Mouse (Mus musculus): Measurements from ENCODE around the gene Ift43. TPM values are rescaled to one million over a fixed set of nuclear protein-coding genes. Genes with fewer than 3 reads are reported as not detected.

Ift43 gene
- 1.0 TPM in 1 of 2 replicates, not detected in the other for total RNA-seq (2017)

DNA sequence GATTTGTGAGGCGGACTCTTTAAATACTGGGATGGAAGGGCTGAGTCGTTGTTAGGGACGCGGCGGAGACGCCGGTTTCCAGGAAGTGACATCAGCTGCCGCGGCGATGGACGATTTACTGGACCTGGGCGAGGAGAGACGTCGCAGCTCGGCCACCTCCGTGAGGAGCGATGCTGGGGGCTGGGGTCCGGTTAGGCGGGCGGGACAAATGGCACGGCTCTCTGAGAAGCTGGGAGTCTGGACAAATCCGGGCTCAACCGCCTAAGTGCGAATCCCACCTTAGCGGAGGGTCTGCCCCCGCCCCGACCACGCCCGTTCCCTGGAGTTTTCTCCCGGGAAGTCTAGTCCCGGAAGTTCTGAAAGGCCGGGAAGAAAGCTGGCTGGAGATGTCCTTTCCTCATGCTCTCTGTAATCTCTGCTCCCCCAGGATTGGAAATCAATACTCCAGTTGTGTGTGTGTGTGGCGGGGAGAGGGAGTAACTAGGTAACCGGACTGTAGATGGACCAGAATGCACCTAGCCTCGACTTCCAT lies at the start of gene Ift43:
Gene Ift43 (plus strand): TSS at position 61 of the 532 bp plus-strand sequence.
- ATAC-seq (replicated peaks in 1 of 2; ENCODE audit: insufficient read depth in 1 of 2, low FRiP score in 2 of 2, low TSS enrichment in 1 of 2, low read depth in 1 of 2, poor library complexity in 2 of 2, severe bottlenecking in 2 of 2): peak in 1 of 2 experiments; percentile 49; a peak in 3 of 4 replicates

DNA sequence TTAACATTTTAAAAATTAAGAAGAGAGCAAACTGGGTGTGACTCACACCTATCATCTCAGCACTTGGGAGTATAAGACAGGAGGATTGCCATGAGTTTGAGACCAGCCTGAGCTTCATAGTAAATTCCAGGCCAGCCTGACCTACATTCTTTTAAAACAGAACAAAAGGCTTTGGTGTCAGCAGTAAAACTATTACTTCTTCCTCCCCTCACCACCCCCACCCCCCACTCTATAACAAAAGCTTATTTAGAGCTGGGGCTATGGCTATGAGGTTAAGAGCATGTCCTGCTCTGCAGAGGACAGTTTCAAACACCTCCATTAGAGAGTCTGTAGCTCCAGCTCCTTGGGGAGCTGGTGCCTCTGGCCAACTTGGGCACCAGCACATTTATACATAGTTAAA lies 46.8 kb upstream of the Ift43 start:
- ATAC-seq (replicated peaks in 1 of 2; ENCODE audit: insufficient read depth in 1 of 2, low FRiP score in 2 of 2, low TSS enrichment in 1 of 2, low read depth in 1 of 2, poor library complexity in 2 of 2, severe bottlenecking in 2 of 2): no peak

DNA sequence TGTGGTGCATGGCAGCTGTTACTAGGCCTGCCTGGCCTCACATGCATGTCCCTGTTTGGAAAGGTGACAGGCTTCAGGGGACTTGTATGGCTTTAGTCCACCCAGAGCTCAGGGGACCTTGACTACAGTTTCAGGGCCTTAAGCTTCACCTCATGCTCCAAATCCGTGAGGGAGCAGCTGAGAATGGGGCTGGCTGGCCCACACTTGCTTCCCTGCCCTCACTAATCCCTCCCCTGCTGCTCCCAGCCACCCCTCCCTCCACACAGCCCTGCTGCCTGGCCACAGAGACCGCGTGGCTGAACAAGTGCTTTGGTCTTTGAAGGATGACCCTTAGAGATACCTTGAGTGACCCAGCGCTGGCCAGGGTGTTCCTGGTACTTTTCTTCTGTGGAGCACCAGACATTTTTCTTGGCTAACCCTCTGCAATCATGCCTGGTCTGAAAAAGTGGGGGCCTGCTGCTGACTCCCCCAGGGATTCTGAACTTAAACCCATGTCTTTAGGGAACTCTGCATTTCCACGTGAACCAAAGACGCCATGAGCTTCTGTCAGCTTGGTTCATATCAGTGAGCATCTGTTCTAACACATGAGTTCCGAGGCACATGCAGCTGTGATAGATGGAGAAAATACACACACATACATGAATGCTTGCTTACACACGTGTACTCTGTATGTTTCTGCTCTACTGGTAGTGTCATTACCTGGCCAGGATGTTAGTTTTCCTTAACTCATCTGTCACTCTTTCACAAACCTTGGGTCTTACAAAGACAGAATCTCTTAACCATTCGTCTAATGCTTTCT lies 45.8 kb upstream of the Ift43 start:
- no peak for ATAC-seq (replicated peaks in 1 of 2; ENCODE audit: insufficient read depth in 1 of 2, low FRiP score in 2 of 2, low TSS enrichment in 1 of 2, low read depth in 1 of 2, poor library complexity in 2 of 2, severe bottlenecking in 2 of 2)

DNA sequence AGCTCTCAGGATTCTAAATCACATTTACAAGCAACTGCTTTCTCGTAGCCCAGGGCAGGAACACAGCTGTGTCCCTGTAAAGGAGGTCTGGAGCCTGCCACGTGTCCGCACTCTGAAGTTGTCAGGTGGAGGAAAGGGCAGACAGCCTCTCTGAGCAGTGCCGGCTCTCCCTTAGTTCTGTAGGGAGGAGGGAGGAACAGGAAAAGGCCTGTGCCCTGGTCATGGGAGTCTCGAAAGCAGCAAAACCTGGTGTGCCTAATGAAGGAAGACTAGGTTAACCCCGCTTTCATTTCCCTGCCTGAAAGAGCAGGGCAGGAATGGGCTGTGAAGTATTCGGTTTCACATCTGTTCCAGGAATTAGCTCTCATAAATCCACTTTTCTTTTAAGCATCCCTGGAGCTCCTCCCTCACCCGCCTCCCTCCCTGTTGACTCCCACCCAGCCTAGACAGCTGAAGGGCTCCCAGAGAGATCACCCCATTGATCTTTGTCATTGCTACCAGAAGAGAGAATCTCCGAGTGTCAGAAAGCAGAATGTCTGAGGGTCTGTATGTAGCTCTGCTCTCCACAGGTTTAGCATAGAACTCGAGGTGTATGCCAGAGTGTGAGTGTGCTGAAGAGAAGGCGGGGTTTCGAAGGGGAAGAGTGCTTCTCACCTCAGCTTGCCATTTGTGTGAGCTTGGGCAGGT lies 45.0 kb upstream of the Ift43 start:
- no peak for ATAC-seq (replicated peaks in 1 of 2; ENCODE audit: insufficient read depth in 1 of 2, low FRiP score in 2 of 2, low TSS enrichment in 1 of 2, low read depth in 1 of 2, poor library complexity in 2 of 2, severe bottlenecking in 2 of 2)

DNA sequence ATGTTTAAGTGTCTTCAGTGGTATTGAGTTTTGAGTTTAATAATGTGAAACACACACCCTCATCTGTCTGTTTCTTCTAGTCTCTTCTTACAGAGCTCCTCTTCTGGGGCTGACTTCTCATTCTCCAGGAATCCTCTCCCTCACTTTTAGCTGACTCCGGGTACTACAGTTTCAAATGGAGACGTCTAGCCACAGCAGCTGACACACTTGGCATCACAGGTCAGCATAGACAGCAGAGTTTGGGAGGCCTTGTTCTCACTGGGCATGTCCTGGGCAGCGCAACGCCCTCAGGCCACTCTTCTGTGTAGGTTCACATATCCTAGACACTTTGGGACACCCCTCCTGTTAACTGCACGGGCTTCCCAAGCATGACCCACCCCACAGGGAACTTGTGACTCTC lies 43.3 kb upstream of the Ift43 start:
- ATAC-seq (replicated peaks in 1 of 2; ENCODE audit: insufficient read depth in 1 of 2, low FRiP score in 2 of 2, low TSS enrichment in 1 of 2, low read depth in 1 of 2, poor library complexity in 2 of 2, severe bottlenecking in 2 of 2): no peak

DNA sequence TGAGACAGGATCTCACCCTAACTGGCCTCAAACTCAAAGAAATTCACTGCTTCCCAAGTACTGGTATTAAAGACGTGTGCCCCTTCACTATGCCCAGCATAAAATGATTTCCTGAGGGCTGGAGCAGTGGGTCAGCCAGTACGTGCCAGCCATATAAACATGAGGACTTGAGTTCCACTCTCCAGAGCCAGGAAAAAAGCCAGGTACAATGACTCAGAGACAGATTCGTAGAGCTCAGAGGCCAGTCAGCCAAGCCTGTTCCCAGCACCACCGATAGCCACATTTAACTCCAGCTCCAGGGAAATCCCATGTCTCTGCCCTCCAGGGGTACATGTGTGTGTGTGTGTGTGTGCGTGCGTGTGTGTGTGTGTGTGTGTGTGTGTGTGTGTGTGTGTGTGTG lies 42.6 kb upstream of the Ift43 start:
- ATAC-seq (replicated peaks in 1 of 2; ENCODE audit: insufficient read depth in 1 of 2, low FRiP score in 2 of 2, low TSS enrichment in 1 of 2, low read depth in 1 of 2, poor library complexity in 2 of 2, severe bottlenecking in 2 of 2): no peak

DNA sequence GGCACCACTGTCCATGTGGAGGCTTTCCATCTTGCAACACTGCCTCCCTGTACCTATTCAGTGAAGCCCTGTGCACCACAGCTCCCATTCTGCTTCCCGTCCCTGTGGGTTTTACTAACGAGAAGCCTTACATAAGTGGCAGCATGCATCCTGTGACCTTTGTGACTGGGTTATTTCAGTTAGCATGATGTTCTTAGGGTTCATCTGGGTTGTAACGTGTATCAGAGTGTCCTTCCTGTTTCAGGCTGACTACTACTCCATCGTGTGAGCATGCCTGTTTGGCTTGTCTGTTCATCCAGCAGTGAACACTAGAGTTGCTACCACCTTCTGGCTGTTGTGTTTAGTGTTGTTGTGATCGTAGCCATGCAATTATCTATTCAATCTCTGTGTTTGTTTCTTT lies 36.2 kb upstream of the Ift43 start:
- no peak for ATAC-seq (replicated peaks in 1 of 2; ENCODE audit: insufficient read depth in 1 of 2, low FRiP score in 2 of 2, low TSS enrichment in 1 of 2, low read depth in 1 of 2, poor library complexity in 2 of 2, severe bottlenecking in 2 of 2)

DNA sequence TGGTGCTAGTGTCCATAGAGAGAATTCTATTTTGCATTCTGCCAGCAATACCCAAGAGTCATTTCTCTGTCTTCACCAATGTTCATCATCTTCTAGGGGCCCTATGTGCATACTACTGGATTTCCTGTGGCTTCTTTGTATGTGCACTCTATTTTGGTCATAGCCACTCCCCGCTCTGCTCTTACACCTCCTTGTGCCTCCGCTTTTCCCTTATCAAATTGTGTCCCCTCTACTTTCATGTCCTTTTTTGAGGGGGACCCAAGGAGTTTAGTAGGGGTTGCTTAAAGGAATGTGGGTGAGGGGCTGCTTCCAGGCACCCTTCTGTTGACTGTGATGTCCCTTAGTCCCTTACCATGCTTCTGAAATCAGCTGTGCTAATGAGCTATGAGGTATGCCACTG lies 35.6 kb upstream of the Ift43 start:
- no peak for ATAC-seq (replicated peaks in 1 of 2; ENCODE audit: insufficient read depth in 1 of 2, low FRiP score in 2 of 2, low TSS enrichment in 1 of 2, low read depth in 1 of 2, poor library complexity in 2 of 2, severe bottlenecking in 2 of 2)

DNA sequence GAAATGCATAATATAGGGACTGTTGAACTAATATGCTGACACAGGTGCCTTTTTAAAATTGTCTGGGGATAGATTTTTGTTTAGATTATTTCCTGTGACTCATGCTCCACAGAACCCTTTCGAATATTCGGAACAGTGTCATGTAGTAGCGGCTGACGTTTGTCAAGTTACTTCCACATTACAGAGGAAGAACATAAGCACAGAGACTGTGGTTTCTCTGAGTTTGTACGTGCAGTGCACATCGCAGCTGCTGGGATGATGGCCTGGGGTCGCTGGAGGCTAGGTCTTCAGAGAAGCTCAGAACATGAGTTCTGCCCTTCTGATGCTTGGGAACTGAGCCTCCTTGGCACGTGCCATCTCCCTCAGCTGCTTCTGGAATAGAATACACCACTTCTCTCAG lies 35.0 kb upstream of the Ift43 start:
- peak; percentile 27 to 53; a peak in 1 of 4 replicates for ATAC-seq (replicated peaks in 1 of 2; ENCODE audit: insufficient read depth in 1 of 2, low FRiP score in 2 of 2, low TSS enrichment in 1 of 2, low read depth in 1 of 2, poor library complexity in 2 of 2, severe bottlenecking in 2 of 2)

DNA sequence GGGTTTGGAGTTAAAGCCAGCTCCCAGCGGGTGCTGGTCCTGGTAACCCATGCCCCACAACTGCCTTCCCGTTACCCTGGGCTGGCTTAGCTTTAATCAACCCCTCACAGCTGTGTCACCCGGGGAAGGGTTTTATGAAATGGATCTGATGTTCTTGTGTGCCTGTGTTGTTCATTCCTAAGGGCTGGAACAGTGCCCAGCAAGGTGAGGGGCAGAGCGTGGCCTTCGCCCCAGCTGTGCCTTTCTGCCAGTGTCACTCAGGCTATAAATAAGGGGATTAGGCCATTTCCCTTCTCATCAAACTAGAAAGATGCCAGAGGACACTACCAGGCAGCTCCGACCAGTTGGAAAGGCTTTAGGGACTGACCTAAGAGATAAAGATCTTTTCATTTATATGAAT lies 32.5 kb upstream of the Ift43 start:
- no peak for ATAC-seq (replicated peaks in 1 of 2; ENCODE audit: insufficient read depth in 1 of 2, low FRiP score in 2 of 2, low TSS enrichment in 1 of 2, low read depth in 1 of 2, poor library complexity in 2 of 2, severe bottlenecking in 2 of 2)

DNA sequence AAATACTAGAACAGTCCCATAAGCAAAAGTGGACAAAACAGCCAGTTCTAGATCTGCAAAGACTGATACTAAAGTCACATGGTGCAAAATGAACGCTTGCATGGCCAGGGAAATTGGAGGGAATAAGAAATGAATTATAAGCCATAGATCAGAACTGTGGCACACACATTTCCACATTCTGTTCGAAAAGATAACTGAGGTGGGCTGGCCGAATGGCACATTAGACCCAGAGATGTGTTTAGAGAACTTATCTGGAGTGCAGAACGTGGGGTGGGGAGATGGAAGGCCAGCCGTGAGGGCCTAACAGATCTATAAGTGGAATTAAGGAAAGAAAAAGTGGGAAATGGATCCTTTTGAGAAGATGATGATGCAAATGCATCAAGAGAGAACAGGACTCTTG lies 30.9 kb upstream of the Ift43 start:
- no peak for ATAC-seq (replicated peaks in 1 of 2; ENCODE audit: insufficient read depth in 1 of 2, low FRiP score in 2 of 2, low TSS enrichment in 1 of 2, low read depth in 1 of 2, poor library complexity in 2 of 2, severe bottlenecking in 2 of 2)

DNA sequence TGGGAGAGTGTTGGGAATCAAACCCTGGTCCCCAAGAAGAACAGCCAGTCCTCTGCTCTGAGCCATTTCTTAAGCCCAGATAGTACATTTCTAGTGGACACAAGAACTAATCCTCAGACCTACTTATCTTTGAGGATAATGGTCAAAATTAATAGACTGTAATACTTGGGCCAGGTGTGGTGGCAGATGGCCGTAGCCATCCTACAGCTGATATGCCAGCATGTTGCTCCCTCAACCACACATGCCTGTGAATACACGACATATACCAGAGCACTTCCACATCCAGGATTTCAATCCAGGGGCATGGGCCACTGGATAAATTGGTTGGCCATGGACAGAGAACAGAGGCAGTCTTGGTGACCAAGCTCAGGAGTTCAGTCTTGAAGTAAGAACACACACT lies 27.0 kb upstream of the Ift43 start:
- no peak for ATAC-seq (replicated peaks in 1 of 2; ENCODE audit: insufficient read depth in 1 of 2, low FRiP score in 2 of 2, low TSS enrichment in 1 of 2, low read depth in 1 of 2, poor library complexity in 2 of 2, severe bottlenecking in 2 of 2)

DNA sequence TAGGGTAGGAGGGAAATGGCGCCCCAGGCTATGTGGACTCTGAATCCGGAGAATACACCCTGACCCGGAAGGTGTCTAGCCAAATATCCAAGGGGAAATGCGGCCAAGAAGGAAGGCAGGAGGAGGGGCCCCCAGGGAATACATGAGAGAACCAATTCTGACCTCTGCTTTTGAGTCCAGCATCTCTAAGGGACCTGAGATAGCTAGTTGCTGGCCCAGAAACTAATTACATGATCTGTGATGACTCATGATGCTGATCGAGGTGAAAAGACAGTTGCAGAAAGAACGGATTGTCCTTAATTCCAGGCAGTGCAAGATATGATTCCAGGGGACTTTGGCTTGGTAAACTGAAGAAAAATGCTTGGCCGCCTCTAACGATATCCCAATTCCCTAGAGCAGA lies 25.4 kb upstream of the Ift43 start:
- ATAC-seq (replicated peaks in 1 of 2; ENCODE audit: insufficient read depth in 1 of 2, low FRiP score in 2 of 2, low TSS enrichment in 1 of 2, low read depth in 1 of 2, poor library complexity in 2 of 2, severe bottlenecking in 2 of 2): no peak

DNA sequence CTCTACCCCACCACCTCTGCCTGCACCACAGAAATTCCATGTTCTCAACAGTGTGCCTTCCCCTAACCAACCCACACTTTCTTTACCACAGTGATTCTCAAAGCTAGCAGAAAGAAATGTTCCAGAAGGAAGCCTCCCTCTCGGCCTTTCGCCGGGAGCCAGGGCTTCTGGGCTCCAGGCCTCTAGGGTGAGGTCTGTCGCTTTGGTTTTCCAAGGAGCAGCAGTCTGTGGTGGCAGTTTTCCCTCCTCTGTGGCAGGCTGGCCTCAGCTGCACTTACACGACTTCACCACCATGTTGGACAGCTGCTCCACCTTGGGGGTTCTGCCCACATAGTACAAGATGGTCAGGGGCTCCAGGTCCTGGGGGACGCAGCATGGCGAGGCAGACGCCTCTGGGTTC lies 24.8 kb upstream of the Ift43 start:
- ATAC-seq (replicated peaks in 1 of 2; ENCODE audit: insufficient read depth in 1 of 2, low FRiP score in 2 of 2, low TSS enrichment in 1 of 2, low read depth in 1 of 2, poor library complexity in 2 of 2, severe bottlenecking in 2 of 2): no peak

DNA sequence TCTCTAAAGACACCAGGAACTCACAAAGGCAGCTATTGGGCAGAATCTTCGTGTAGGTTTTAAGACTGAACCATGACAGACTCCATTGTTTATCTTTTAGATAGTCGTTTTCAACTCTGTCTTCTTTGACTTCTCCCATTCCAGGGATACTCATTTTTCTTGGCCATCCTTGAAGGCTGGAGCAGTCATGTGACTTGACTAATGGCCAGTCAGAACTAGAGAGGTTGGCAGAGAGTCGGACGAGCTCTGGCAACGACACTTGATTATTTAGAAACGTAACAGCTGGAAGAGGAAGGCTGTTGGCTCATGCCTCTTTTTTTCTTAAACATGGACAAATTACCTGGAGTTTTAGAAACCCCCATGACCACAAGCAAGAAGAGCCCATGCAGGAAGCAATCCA lies 23.0 kb upstream of the Ift43 start:
- ATAC-seq (replicated peaks in 1 of 2; ENCODE audit: insufficient read depth in 1 of 2, low FRiP score in 2 of 2, low TSS enrichment in 1 of 2, low read depth in 1 of 2, poor library complexity in 2 of 2, severe bottlenecking in 2 of 2): no peak

DNA sequence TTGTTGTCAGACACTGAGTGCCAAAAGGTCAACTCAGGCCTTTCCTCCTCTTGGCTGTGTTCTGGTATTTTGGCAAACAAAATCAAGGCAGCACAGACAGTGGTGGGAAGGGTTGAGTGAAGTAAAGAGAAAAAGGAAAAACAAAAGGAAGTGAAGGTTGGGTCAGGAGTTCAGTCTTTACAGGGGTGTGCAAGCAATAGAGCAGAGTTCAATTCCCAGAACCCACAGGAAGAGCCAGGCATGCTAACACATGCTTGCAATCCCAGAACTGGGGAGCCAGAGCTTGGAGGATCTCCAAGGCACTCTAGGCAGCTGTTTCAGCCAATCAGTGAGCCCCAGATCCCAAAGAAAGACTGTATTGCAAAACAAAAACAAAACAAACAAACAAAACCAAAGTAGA lies 17.5 kb upstream of the Ift43 start:
- no peak for ATAC-seq (replicated peaks in 1 of 2; ENCODE audit: insufficient read depth in 1 of 2, low FRiP score in 2 of 2, low TSS enrichment in 1 of 2, low read depth in 1 of 2, poor library complexity in 2 of 2, severe bottlenecking in 2 of 2)

DNA sequence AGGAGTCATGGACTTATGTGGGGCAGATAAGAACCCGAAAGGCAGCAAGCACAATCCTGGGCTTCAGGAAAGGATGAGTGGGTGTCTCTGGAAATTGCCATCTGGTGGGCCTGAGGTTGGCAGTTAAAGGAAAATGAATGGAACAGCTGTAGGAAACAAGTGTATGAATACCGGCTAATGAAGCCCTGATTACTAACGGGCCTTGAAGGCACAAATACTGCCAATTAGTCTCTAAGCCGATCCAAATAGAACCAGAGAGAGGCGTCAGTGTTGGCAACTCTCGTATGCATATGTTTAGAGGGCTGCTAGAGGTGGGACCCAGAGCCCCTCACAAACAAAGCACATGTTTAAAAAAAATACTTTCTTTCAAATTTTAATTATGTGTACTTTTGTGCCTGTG lies 10.9 kb upstream of the Ift43 start:
- no peak for ATAC-seq (replicated peaks in 1 of 2; ENCODE audit: insufficient read depth in 1 of 2, low FRiP score in 2 of 2, low TSS enrichment in 1 of 2, low read depth in 1 of 2, poor library complexity in 2 of 2, severe bottlenecking in 2 of 2)

DNA sequence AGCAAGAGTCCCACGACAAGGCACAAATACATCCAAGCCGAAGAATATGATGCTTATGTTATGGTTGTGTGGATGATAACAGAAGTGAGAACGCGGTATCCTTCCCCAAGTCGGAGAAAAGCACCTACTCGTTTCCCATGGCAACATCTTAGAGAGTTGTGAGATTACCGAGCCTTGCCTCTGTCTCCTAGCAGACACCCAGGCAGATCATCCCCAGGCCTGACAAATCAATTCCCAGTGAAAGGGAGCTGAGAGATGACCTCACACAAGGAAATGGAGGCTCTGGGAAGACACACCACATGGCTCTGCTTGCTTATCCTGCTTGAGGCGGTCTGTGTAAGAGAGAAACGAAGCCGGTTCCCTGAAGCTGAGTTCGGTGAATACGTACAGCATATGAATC lies 7.7 kb upstream of the Ift43 start:
- no peak for ATAC-seq (replicated peaks in 1 of 2; ENCODE audit: insufficient read depth in 1 of 2, low FRiP score in 2 of 2, low TSS enrichment in 1 of 2, low read depth in 1 of 2, poor library complexity in 2 of 2, severe bottlenecking in 2 of 2)

DNA sequence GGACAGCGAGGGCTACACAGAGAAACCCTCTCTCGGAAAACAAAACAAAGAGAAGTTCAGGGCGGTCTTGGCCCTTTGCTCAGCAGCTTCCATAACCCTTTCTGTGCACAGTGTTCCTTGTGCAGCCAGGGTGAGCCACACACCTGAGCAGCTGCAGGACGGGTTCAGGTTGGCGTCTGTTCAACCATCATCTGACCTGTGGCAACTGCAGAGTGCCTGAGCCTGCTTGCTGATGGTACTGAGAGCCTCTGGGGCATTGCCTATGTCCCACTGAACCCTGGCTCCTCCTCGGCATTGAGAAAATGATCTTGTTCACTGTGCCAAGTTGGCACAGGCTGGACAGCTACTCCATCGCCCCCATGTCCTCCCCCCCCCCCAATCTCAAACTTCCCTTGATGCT lies 7.0 kb upstream of the Ift43 start:
- ATAC-seq (replicated peaks in 1 of 2; ENCODE audit: insufficient read depth in 1 of 2, low FRiP score in 2 of 2, low TSS enrichment in 1 of 2, low read depth in 1 of 2, poor library complexity in 2 of 2, severe bottlenecking in 2 of 2): no peak
